Mouse (Mus musculus): ENCODE results near the gene Tk2. TPM values are rescaled to one million over a fixed set of nuclear protein-coding genes. Genes with fewer than 3 reads are reported as not detected.
"Not testable (repeated sequence)": the region's sequence is repeated elsewhere in the genome, so short reads cannot be mapped to it uniquely, and the experiment has no call there.

The Tk2 gene
- 5.5 and 5.7 TPM in 2 replicates for polyA plus RNA-seq (2015; fragmentation: Nextera tagmentation; extraction: Ambion mirVana)

- ATAC-seq (ENCODE audit: low read depth), result peak; percentile 85
- 0% methylated on average over 28 of the region's 28 CpGs for WGBS (ENCODE audit: insufficient replicate concordance)
- H3K9me3 ChIP-seq (replicated peaks), result no peaks in the 10 kb centered on the region
- peak within 1 kb of the TSS; percentile 88 for H3K9ac ChIP-seq
- H3K27me3 ChIP-seq, result no peaks in the 10 kb centered on the region
- peak within 1 kb of the TSS; percentile 63 for H3K27ac ChIP-seq
- H3K4me3 ChIP-seq (replicated peaks), result peak within 1 kb of the TSS; percentile 89
- peak within 1 kb of the TSS; percentile 90 for H3K4me2 ChIP-seq
- H3K4me1 ChIP-seq (replicated peaks), result peaks cover 46% of the 10 kb centered on the region
- peak; percentile 67 for DNase-seq
- H3K36me3 ChIP-seq, result no peaks in the 10 kb centered on the region
Measured at GRCm38 (mm10) chr8:104248276-104248675, at the start of gene Tk2. Gene Tk2 (minus strand): TSS chr8:104248558.

- DNase-seq (no peak), ATAC-seq (ENCODE audit: low read depth) (no peak)
- no peaks in the 10 kb centered on the region for H3K27me3 ChIP-seq
- no peak overlapping the region for H3K4me3 ChIP-seq (replicated peaks)
- H3K4me1 ChIP-seq (replicated peaks), result 0 out of 2 replicates have a peak, but pooled peaks cover 3% of the 10 kb centered on the region
- no peaks in the 10 kb centered on the region for H3K9me3 ChIP-seq (replicated peaks)
- H3K27ac ChIP-seq, result no peak overlapping the region
- WGBS (ENCODE audit: insufficient replicate concordance), result 63% methylated on average over 1 of the region's 1 CpGs
- H3K9ac ChIP-seq, result no peak overlapping the region
- H3K4me2 ChIP-seq, result no peak overlapping the region
- no peaks in the 10 kb centered on the region for H3K36me3 ChIP-seq
Measured at GRCm38 (mm10) chr8:104294396-104294795, 46.0 kb upstream of the Tk2 start.

GRCm38 (mm10) chr8:104293081-104293480 lies 44.7 kb upstream of the Tk2 start, which contains the start of gene Cmtm2a:
Gene Cmtm2a (minus strand): TSS chr8:104293181.
- H3K9me3 ChIP-seq (replicated peaks); H3K27ac ChIP-seq; H3K4me1 ChIP-seq (replicated peaks); H3K36me3 ChIP-seq; ATAC-seq (ENCODE audit: low read depth); H3K27me3 ChIP-seq; DNase-seq; H3K9ac ChIP-seq; H3K4me2 ChIP-seq; H3K4me3 ChIP-seq (replicated peaks): not testable (repeated sequence)
- whole genome bisulfite sequencing (ENCODE audit: insufficient replicate concordance), result 76% methylated on average over 12 of the region's 12 CpGs

GRCm38 (mm10) chr8:104268937-104269440 lies 20.6 kb upstream of the Tk2 start:
- WGBS (ENCODE audit: insufficient replicate concordance), result 70% methylated on average over 6 of the region's 6 CpGs
- 0 out of 2 replicates have a peak, but pooled peaks cover 4% of the 10 kb centered on the region for H3K4me1 ChIP-seq (replicated peaks)
- no peak for ATAC-seq (ENCODE audit: low read depth)
- no peaks in the 10 kb centered on the region for H3K9me3 ChIP-seq (replicated peaks)
- H3K36me3 ChIP-seq, result peaks cover 9% of the 10 kb centered on the region
- no peaks in the 10 kb centered on the region for H3K27me3 ChIP-seq
- no peak overlapping the region for H3K4me3 ChIP-seq (replicated peaks)
- no peak overlapping the region for H3K4me2 ChIP-seq
- H3K27ac ChIP-seq, result no peak overlapping the region
- no peak for DNase-seq
- no peak overlapping the region for H3K9ac ChIP-seq

GRCm38 (mm10) chr8:104268368-104268767 lies 20.0 kb upstream of the Tk2 start:
- H3K27me3 ChIP-seq, result no peaks in the 10 kb centered on the region
- H3K4me2 ChIP-seq, result no peak overlapping the region
- no peaks in the 10 kb centered on the region for H3K9me3 ChIP-seq (replicated peaks)
- no peak for DNase-seq
- no peak overlapping the region for H3K9ac ChIP-seq
- peaks cover 15% of the 10 kb centered on the region for H3K36me3 ChIP-seq
- H3K4me1 ChIP-seq (replicated peaks), result 0 out of 2 replicates have a peak, but pooled peaks cover 4% of the 10 kb centered on the region
- H3K27ac ChIP-seq, result no peak overlapping the region
- H3K4me3 ChIP-seq (replicated peaks), result no peak overlapping the region
- no peak for ATAC-seq (ENCODE audit: low read depth)

GRCm38 (mm10) chr8:104264271-104264935 lies 16.0 kb upstream of the Tk2 start:
- H3K27me3 ChIP-seq; DNase-seq; H3K27ac ChIP-seq; H3K9me3 ChIP-seq (replicated peaks); H3K4me1 ChIP-seq (replicated peaks); ATAC-seq (ENCODE audit: low read depth); H3K4me2 ChIP-seq; H3K4me3 ChIP-seq (replicated peaks); H3K9ac ChIP-seq: not testable (repeated sequence)
- H3K36me3 ChIP-seq, result peaks cover 19% of the 10 kb centered on the region
- 88% methylated on average over 22 of the region's 22 CpGs for WGBS (ENCODE audit: insufficient replicate concordance)

GRCm38 (mm10) chr8:104261802-104262201 lies 13.4 kb upstream of the Tk2 start:
- not testable (repeated sequence) for H3K4me2 ChIP-seq; H3K27ac ChIP-seq; ATAC-seq (ENCODE audit: low read depth); H3K9me3 ChIP-seq (replicated peaks); DNase-seq; H3K4me1 ChIP-seq (replicated peaks); H3K4me3 ChIP-seq (replicated peaks); H3K27me3 ChIP-seq; H3K9ac ChIP-seq
- WGBS (ENCODE audit: insufficient replicate concordance), result 81% methylated on average over 5 of the region's 5 CpGs
- H3K36me3 ChIP-seq, result peaks cover 41% of the 10 kb centered on the region

- Histone ChIP-seq H3K4me1 (replicated peaks) (peaks cover 29% of the 10 kb centered on the region), H3K9ac (no peak overlapping the region), H3K27me3 (no peaks in the 10 kb centered on the region), H3K36me3 (peaks cover 8% of the 10 kb centered on the region), H3K4me3 (replicated peaks) (no peak overlapping the region), H3K9me3 (replicated peaks) (no peaks in the 10 kb centered on the region), H3K27ac (no peak overlapping the region), H3K4me2 (no peak overlapping the region)
- DNase-seq, result peak; percentile 20
- ATAC-seq (ENCODE audit: low read depth), result no peak
- WGBS (ENCODE audit: insufficient replicate concordance), result 75% methylated on average over 3 of the region's 3 CpGs
Measured at GRCm38 (mm10) chr8:104253016-104253415, 4.7 kb upstream of the Tk2 start.

GRCm38 (mm10) chr8:104251461-104251860 lies 3.1 kb upstream of the Tk2 start:
- H3K9ac ChIP-seq, result peak overlapping the region; percentile 83
- H3K27ac ChIP-seq, result no peak overlapping the region
- ATAC-seq (ENCODE audit: low read depth) (no peak), DNase-seq (no peak)
- H3K4me3 ChIP-seq (replicated peaks), result peak overlapping the region; percentile 78
- H3K27me3 ChIP-seq, result no peaks in the 10 kb centered on the region
- H3K36me3 ChIP-seq, result no peaks in the 10 kb centered on the region
- 1% methylated on average over 7 of the region's 7 CpGs for WGBS (ENCODE audit: insufficient replicate concordance)
- H3K9me3 ChIP-seq (replicated peaks), result no peaks in the 10 kb centered on the region
- H3K4me2 ChIP-seq, result peak overlapping the region; percentile 91
- H3K4me1 ChIP-seq (replicated peaks), result peaks cover 45% of the 10 kb centered on the region

GRCm38 (mm10) chr8:104250439-104251367 lies 2.3 kb upstream of the Tk2 start, which contains the start of gene Cklf:
Gene Cklf (plus strand): TSS chr8:104250861.
- 4% methylated on average over 41 of the region's 41 CpGs for WGBS (ENCODE audit: insufficient replicate concordance)
- ATAC-seq (ENCODE audit: low read depth) (peak; percentile 85), DNase-seq (peak; percentile 83)
- peak within 1 kb of the TSS; percentile 79 for H3K27ac ChIP-seq
- H3K36me3 ChIP-seq, result no peaks in the 10 kb centered on the region
- H3K4me2 ChIP-seq, result peak within 1 kb of the TSS; percentile 91
- no peaks in the 10 kb centered on the region for H3K27me3 ChIP-seq
- H3K9ac ChIP-seq, result peak within 1 kb of the TSS; percentile 83
- no peaks in the 10 kb centered on the region for H3K9me3 ChIP-seq (replicated peaks)
- H3K4me3 ChIP-seq (replicated peaks), result peak within 1 kb of the TSS; percentile 78
- peaks cover 46% of the 10 kb centered on the region for H3K4me1 ChIP-seq (replicated peaks)

- ATAC-seq (ENCODE audit: low read depth), result no peak
- Histone ChIP-seq H3K9ac (no peak overlapping the region), H3K36me3 (no peaks in the 10 kb centered on the region), H3K27ac (no peak overlapping the region; the same call in 1 of the 2 replicates), H3K9me3 (replicated peaks) (no peaks in the 10 kb centered on the region), H3K4me1 (replicated peaks) (peaks cover 46% of the 10 kb centered on the region), H3K4me2 (no peak overlapping the region), H3K27me3 (no peaks in the 10 kb centered on the region), H3K4me3 (replicated peaks) (no peak overlapping the region)
- DNase-seq, result no peak
- WGBS (ENCODE audit: insufficient replicate concordance), result 72% methylated on average over 7 of the region's 7 CpGs
Measured at GRCm38 (mm10) chr8:104249442-104249996, 1.2 kb upstream of the Tk2 start.
